Mouse (Mus musculus): ENCODE results near the gene Manbal.

DNA sequence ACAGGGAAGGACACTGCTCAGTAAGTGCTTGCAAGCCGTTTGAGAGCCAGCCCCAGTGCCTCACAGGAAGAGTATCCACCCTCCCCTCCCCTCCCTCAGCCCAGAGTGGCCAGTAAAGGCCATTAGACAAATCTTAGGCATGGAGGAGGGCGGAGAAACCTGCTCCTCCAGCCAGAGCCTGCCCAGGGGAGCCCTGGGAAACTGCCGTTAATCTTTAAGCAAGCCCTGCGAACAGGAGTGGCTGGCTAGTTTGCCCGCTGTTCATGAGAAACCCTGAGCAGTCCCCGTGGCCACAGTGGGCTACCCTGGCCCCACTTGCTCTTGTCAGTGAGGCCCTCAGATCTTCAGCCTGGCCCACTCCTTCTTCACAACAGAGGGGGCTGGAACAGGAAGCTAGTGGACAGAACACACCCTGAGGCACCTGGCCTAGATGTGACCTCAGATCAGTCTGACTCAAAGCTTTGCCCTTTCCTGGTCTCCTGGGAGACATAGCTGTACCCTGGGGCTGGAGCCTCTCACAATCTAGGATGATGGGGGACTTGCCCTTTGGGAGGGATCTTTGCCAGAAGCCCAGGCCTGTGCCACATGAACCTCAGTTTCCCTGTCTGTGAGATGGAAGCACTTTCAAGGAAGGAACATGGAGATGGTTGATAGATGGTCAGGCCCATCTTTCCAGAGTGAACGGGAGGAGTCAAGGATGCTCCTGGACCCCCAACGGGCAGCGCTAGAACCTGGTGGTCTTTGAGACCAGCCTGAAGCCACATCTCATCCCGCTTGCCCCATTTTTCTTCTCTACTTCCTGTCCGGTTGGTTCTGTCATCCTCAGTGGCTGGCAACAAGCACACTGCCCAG is 55.7 kb downstream of the Manbal start:
- TF ChIP-seq CTCF (IDR thresholded peaks at IDR 0.05; ENCODE audit: low read depth, low read length) (no peak), POLR2A (IDR thresholded peaks at IDR 0.05; ENCODE audit: extremely low read depth, insufficient read depth, low read length) (no peak)

Data from liver, adult 2 months (tissue).